Mouse (Mus musculus) stomach, embryonic 16.5 days (tissue): ENCODE data around the gene Gm11541. TPM values are rescaled to one million over a fixed set of nuclear protein-coding genes. Genes with fewer than 3 reads are reported as not detected.
A peak's percentile ranks its signal among the peaks of the same experiment; 100 is the strongest.
"Not testable (repeated sequence)": the region's sequence is repeated elsewhere in the genome, so short reads cannot be mapped to it uniquely, and the experiment has no call there.

ENCODE experiments used
- ATAC-seq: fragments of 200-750 bp; cut with Nextera tagmentation; 2 replicates; pipeline ENCODE4 v1.8.0; 2017; ENCODE audit warnings: moderate number of reproducible peaks, moderate TSS enrichment; ENCODE audit not compliant: insufficient read depth, low FRiP score
- H3K27ac ChIP-seq: fragments of 300-500 bp; sonication (generic); 2 replicates; pipeline ENCODE4 v1.5.1; 2014; ENCODE audit warnings: low read length
- H3K27me3 ChIP-seq: fragments of 300-500 bp; sonication (generic); 2 replicates; pipeline ENCODE4 v1.6.1; 2014; ENCODE audit warnings: low read length, control low read depth, mixed read lengths; ENCODE audit not compliant: control insufficient read depth, insufficient read depth
- H3K36me3 ChIP-seq: fragments of 300-500 bp; sonication (generic); 2 replicates; pipeline ENCODE4 v1.6.1; 2014; ENCODE audit warnings: low read length; ENCODE audit not compliant: control insufficient read depth, insufficient read depth
- H3K4me1 ChIP-seq: fragments of 300-500 bp; sonication (generic); 2 replicates; pipeline ENCODE4 v1.6.1; 2014; ENCODE audit warnings: low read length, control low read depth, mixed read lengths; ENCODE audit not compliant: control insufficient read depth, insufficient read depth
- H3K4me2 ChIP-seq: fragments of 300-500 bp; sonication (generic); 2 replicates; pipeline ENCODE4 v1.6.1; 2014; ENCODE audit warnings: low read depth, low read length, mixed read lengths
- H3K4me3 ChIP-seq: fragments of 300-500 bp; sonication (generic); replicated peaks from 2 replicates; pipeline ENCODE4 v1.5.1; 2014; ENCODE audit warnings: mild to moderate bottlenecking, low read length
- H3K9ac ChIP-seq: fragments of 300-500 bp; sonication (generic); 2 replicates; pipeline ENCODE4 v1.6.1; 2014; ENCODE audit warnings: low read length
- H3K9me3 ChIP-seq: fragments of 300-500 bp; sonication (generic); replicated peaks from 2 replicates; pipeline ENCODE4 v1.6.1; 2016; ENCODE audit warnings: low read length, control low read depth; ENCODE audit not compliant: control insufficient read depth
- WGBS: fragments of 180-500 bp; shearing (Covaris S2); extraction: QIAGEN DNeasy Blood & Tissue Kit; methylation state at CpG from one replicate; pipeline ENCODE4 v1.1.7; 2014; 5-methylcytosine and 5-hydroxymethylcytosine counted together
- polyA plus RNA-seq: library from polyadenylated mRNA; unstranded; fragments of >200 nt; fragmentation: Nextera tagmentation; extraction: Ambion mirVana; gene quantifications from 2 replicates; pipeline ENCODE4 v1.2.1, GENCODE M21; 2015

Gm11541 gene
- polyA plus RNA-seq, 1 experiment from 2014 or later: 0.53 TPM

DNA sequence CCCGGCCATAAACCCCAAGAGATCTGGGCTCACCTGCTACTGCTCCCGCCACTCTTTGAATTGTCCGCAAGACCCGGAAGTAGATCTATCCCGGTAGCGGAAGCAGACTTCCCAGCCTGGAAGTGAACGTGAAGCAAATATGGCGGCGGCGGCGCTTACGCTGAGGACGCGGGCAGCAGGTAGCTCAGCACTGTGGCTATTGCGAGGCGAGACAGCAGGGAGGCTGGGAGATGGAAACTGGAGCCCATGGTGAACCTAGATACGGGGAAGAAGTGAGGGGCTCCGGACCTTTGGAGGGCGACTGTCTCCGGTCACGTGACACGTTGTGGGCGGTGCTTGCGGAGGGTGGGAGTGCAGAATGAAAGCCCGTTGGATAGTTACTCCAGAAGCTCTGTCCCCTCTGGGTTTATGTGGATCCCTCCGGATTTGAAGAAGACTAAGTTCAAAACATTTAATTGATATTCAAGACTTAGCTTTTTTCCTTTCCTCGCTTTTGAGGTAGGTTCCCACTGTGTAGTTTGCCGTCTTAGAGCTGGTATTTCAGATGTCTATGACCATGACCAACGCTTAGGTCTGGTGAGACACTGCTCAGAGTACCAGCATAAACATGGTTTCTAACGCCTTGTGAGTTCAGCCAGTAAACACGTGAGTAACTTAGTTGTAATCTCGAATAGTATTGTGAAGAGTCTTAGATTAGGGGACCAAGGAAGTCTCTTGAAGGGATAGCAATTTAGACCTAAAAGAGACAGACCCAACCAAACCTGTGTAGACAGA is 50.4 kb downstream of the Gm11541 start, which contains the start of the genes Mrpl27 and Eme1:
TSS of gene Mrpl27 (plus strand) at position 105 of the 774 bp plus-strand sequence.
TSS of gene Eme1 (minus strand) at position 302 of the 774 bp plus-strand sequence.
- peak; percentile 89 for ATAC-seq
- H3K9ac ChIP-seq: peak within 1 kb of the TSS; percentile 83
- H3K36me3 ChIP-seq: no peaks in the 10 kb centered on the region
- WGBS: under 1% methylated on average over 32 of the region's 32 CpGs
- no peaks in the 10 kb centered on the region for H3K9me3 ChIP-seq
- H3K27me3 ChIP-seq: no peaks in the 10 kb centered on the region
- peaks cover 12% of the 10 kb centered on the region; the same call in 1 of the 2 replicates for H3K4me1 ChIP-seq
- H3K4me3 ChIP-seq: peak within 1 kb of the TSS; percentile 74
- H3K27ac ChIP-seq: peak within 1 kb of the TSS; percentile 95
- peak within 1 kb of the TSS; percentile 88 for H3K4me2 ChIP-seq

GRCm38 (mm10) chr11:94652973-94653372 is 51.3 kb downstream of the Gm11541 start:
- Histone ChIP-seq H3K4me2 (peak overlapping the region; percentile 88), H3K36me3 (no peaks in the 10 kb centered on the region), H3K9me3 (no peaks in the 10 kb centered on the region), H3K9ac (peak overlapping the region; percentile 83), H3K27ac (no peak overlapping the region), H3K4me1 (peaks cover 12% of the 10 kb centered on the region; the same call in 1 of the 2 replicates), H3K4me3 (peak overlapping the region; percentile 74), H3K27me3 (no peaks in the 10 kb centered on the region)
- no peak for ATAC-seq
- 38% methylated on average over 8 of the region's 8 CpGs for WGBS

DNA sequence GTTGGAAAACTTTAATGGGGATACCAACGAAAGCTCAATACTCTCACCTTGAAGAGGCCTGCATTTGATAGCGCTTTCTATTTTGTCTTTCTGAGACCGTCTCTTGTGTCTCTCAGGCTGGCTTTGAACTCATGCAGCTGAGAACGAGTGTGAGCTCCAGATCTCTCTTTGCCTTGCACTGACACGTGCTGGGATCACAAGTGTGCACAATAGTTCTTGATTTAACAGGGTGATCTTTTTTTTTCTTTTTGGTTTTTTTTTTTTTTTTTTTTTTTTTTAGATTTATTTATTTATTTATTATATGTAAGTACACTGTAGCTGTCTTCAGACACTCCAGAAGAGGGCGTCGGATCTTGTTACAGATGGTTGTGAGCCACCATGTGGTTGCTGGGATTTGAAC is 53.1 kb downstream of the Gm11541 start:
- H3K36me3 ChIP-seq, H3K4me3 ChIP-seq, H3K27ac ChIP-seq, ATAC-seq, H3K9me3 ChIP-seq, H3K9ac ChIP-seq, H3K27me3 ChIP-seq, H3K4me2 ChIP-seq: not testable (repeated sequence)
- peaks cover 12% of the 10 kb centered on the region; the same call in 1 of the 2 replicates for H3K4me1 ChIP-seq
- 96% methylated on average over 5 of the region's 7 CpGs for WGBS

GRCm38 (mm10) chr11:94646457-94646856 is 57.8 kb downstream of the Gm11541 start:
- Histone ChIP-seq H3K27ac (no peak overlapping the region), H3K9me3 (no peaks in the 10 kb centered on the region), H3K4me2 (no peak overlapping the region), H3K27me3 (no peaks in the 10 kb centered on the region), H3K9ac (no peak overlapping the region), H3K4me3 (no peak overlapping the region), H3K4me1 (no peaks in the 10 kb centered on the region), H3K36me3 (peaks cover 30% of the 10 kb centered on the region)
- no peak for ATAC-seq
- WGBS: 95% methylated on average over 4 of the region's 4 CpGs

Other genes starting within 250 kb of the Gm11541 start
- 7.9 and 8.5 TPM in 2 replicates for gene Cacna1g, start 230.3 kb downstream of the Gm11541 start, polyA plus RNA-seq
- 0.22 and 0.29 TPM in 2 replicates for gene Spata20, start 218.3 kb downstream of the Gm11541 start, polyA plus RNA-seq
- 17.0 and 21.1 TPM in 2 replicates for gene Epn3, start 204.5 kb downstream of the Gm11541 start, polyA plus RNA-seq
- gene Mycbpap, start 182.8 kb downstream of the Gm11541 start, polyA plus RNA-seq: 2.8 and 4.3 TPM in 2 replicates
- 3.1 and 3.3 TPM in 2 replicates for gene Rsad1, start 155.2 kb downstream of the Gm11541 start, polyA plus RNA-seq
- 16.1 and 22.6 TPM in 2 replicates for gene Chad, start 139.5 kb downstream of the Gm11541 start, polyA plus RNA-seq
- 4.3 and 5.7 TPM in 2 replicates for gene Acsf2, start 102.6 kb downstream of the Gm11541 start, polyA plus RNA-seq
- gene Lrrc59, start 74.7 kb downstream of the Gm11541 start, polyA plus RNA-seq: 218 and 219 TPM in 2 replicates
- gene Mrpl27, start 50.7 kb downstream of the Gm11541 start, polyA plus RNA-seq: 122 and 126 TPM in 2 replicates
- 12.7 and 13.2 TPM in 2 replicates for gene Eme1, start 50.5 kb downstream of the Gm11541 start, polyA plus RNA-seq
- gene Xylt2, start 27.0 kb downstream of the Gm11541 start, polyA plus RNA-seq: 9.4 and 13.6 TPM in 2 replicates
- 0.18 and 0.39 TPM in 2 replicates for gene Cdc34b, start 37.3 kb upstream of the Gm11541 start, polyA plus RNA-seq
- not detected in 2 replicates for gene Tmem92, start 78.2 kb upstream of the Gm11541 start, polyA plus RNA-seq
- gene Col1a1, start 231.7 kb upstream of the Gm11541 start, polyA plus RNA-seq: 2,066 and 2,076 TPM in 2 replicates